In the genomic region with DNA sequence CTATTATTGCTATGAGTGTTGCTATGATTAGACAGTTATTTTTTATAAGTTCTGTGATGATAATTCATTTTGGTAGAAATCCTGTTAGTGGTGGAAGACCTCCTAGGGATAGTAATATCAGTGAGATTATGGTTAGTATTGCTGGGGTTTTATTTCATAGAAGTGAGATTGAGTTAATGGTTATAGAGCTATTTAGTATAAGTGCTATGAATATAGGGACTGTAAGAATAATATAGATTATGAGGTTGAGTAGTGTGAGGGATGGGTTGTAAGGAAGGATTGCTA, we compare ENCODE assay signal across 17 mouse cellular contexts. TPM values are rescaled to one million over a fixed set of nuclear protein-coding genes. Genes with fewer than 3 reads are reported as not detected.
DNase-seq lines count a peak whose midpoint lies in the region.
"Had no signal": no experiment of that assay in that cellular context is flagged by ENCODE, and none has a peak within 500 bp of the region (broad histone marks: within the 10 kb centered on the region; RNA-seq: fewer than 3 reads in every experiment).

No protein-coding gene starts in this region.

- DNase-seq in 3T3-L1 (ENCODE audit: low read depth, low spot score) = peak; percentile 19
- DNase-seq in MEL-GATA-1-ER (ENCODE audit: extremely low read depth, low read depth) = peak; percentile 33
- no peak for DNase-seq in cerebellum, adult 11-12 months
- no peak for DNase-seq in layer of hippocampus, postnatal 25 days (ENCODE audit: extremely low spot score in 1 of 2, low spot score in 1 of 2)
- no peak for DNase-seq in urinary bladder, postnatal 25 days (ENCODE audit: low spot score)
- DNase-seq: adrenal gland, adult 8-10 months; adrenal gland, postnatal 14 days; adrenal gland, postnatal 36 days; B cell, adult 2 months; cerebellum, adult 18-20 months; cerebellum, adult 8-10 months; cerebellum, adult 9-11 months; cerebellum, postnatal 14 days; cerebellum, postnatal 36 days; embryo, embryonic 11 days had no signal

RNA-seq across cellular contexts. Expression of gene Gad2, which starts 31.9 kb away (rescaled TPM):
- total RNA-seq in layer of hippocampus, postnatal 25 days (2021) = 10 to 100 TPM; 90.0 to 93.0 TPM
- total RNA-seq: adrenal gland, adult 18-20 months; adrenal gland, postnatal 14 days; adrenal gland, postnatal 36 days; common myeloid progenitor, adult 5-6 weeks had no signal

Comparison
In these comparisons a context has a peak if more than half of its experiments do, and no peak if none do; other contexts are left out.
1. DNase-seq: peak in 3T3-L1 (single experiment) and MEL-GATA-1-ER (single experiment); none in cerebellum, adult 11-12 months (single experiment), layer of hippocampus, postnatal 25 days (0 of 2) and urinary bladder, postnatal 25 days (single experiment).